Mouse (Mus musculus): ENCODE data around the gene Vgll4.

GRCm38 (mm10) chr6:114861591-114861990 lies 108.2 kb downstream of the Vgll4 start:
- TF ChIP-seq CTCF (IDR thresholded peaks at IDR 0.05; ENCODE audit: extremely low read depth, insufficient read depth, low read length) (no peak), POLR2A (IDR thresholded peaks at IDR 0.05; ENCODE audit: extremely low read depth, insufficient read depth, low read length) (no peak)

Data from cortical plate, adult 2 months (tissue).